Mouse (Mus musculus): Measurements from ENCODE around the gene Atp13a3. TPM values are rescaled to one million over a fixed set of nuclear protein-coding genes. Genes with fewer than 3 reads are reported as not detected.

The Atp13a3 gene
- polyA plus RNA-seq, 1 experiment from 2014 or later: 12.1 TPM

- Histone ChIP-seq H3K36me3 (no peaks in the 10 kb centered on the region), H3K9me3 (replicated peaks) (no peaks in the 10 kb centered on the region), H3K4me3 (replicated peaks) (no peak overlapping the region), H3K27ac (no peak overlapping the region), H3K4me1 (peaks cover 7% of the 10 kb centered on the region), H3K9ac (no peak overlapping the region), H3K27me3 (0 out of 2 replicates have a peak, but pooled peaks cover 3% of the 10 kb centered on the region), H3K4me2 (no peak overlapping the region)
- 93% methylated on average over 7 of the region's 7 CpGs for WGBS
- ATAC-seq (replicated peaks; ENCODE audit: low FRiP score): no peak
Observed at GRCm38 (mm10) chr16:30295106-30295505, 110.7 kb downstream of the Atp13a3 start.

- Histone ChIP-seq H3K4me3 (replicated peaks) (no peak overlapping the region), H3K4me1 (peaks cover 15% of the 10 kb centered on the region), H3K9ac (no peak overlapping the region), H3K27me3 (peaks cover 15% of the 10 kb centered on the region), H3K36me3 (no peaks in the 10 kb centered on the region), H3K4me2 (no peak overlapping the region), H3K9me3 (replicated peaks) (no peaks in the 10 kb centered on the region), H3K27ac (no peak overlapping the region)
- peak; percentile 76 for ATAC-seq (replicated peaks; ENCODE audit: low FRiP score)
- WGBS: 33% methylated on average over 6 of the region's 6 CpGs
Observed at GRCm38 (mm10) chr16:30290436-30290835, 115.3 kb downstream of the Atp13a3 start.

- Histone ChIP-seq H3K9ac (no peak overlapping the region), H3K4me3 (replicated peaks) (no peak overlapping the region), H3K36me3 (no peaks in the 10 kb centered on the region), H3K27me3 (peaks cover 54% of the 10 kb centered on the region), H3K4me2 (no peak overlapping the region), H3K9me3 (replicated peaks) (no peaks in the 10 kb centered on the region), H3K4me1 (peaks cover 42% of the 10 kb centered on the region), H3K27ac (no peak overlapping the region)
- no peak for ATAC-seq (replicated peaks; ENCODE audit: low FRiP score)
- WGBS: 62% methylated on average over 4 of the region's 4 CpGs
Observed at GRCm38 (mm10) chr16:30285701-30286100, 120.1 kb downstream of the Atp13a3 start.

- Histone ChIP-seq H3K9ac (no peak overlapping the region), H3K4me3 (replicated peaks) (peak overlapping the region; percentile 14; the same call in 1 of the 2 replicates), H3K4me1 (peaks cover 35% of the 10 kb centered on the region), H3K27ac (no peak overlapping the region), H3K36me3 (no peaks in the 10 kb centered on the region), H3K9me3 (replicated peaks) (no peaks in the 10 kb centered on the region), H3K4me2 (peak overlapping the region; percentile 69), H3K27me3 (peaks cover 50% of the 10 kb centered on the region)
- ATAC-seq (replicated peaks; ENCODE audit: low FRiP score): peak; percentile 30; the same call in 1 of the 2 replicates
- 2% methylated on average over 15 of the region's 15 CpGs for WGBS
Observed at GRCm38 (mm10) chr16:30283743-30284337, 121.9 kb downstream of the Atp13a3 start.

GRCm38 (mm10) chr16:30282844-30283495 lies 122.8 kb downstream of the Atp13a3 start, which contains the start of gene Lrrc15:
Gene Lrrc15, minus strand, starts transcription at chr16:30283256.
- H3K9ac ChIP-seq: no peak within 1 kb of the TSS
- 0 out of 2 replicates have a peak, but pooled peaks have one; percentile 50 for ATAC-seq (replicated peaks; ENCODE audit: low FRiP score)
- 2% methylated on average over 34 of the region's 34 CpGs for WGBS

GRCm38 (mm10) chr16:30280676-30281297 lies 125.0 kb downstream of the Atp13a3 start:
- 8% methylated on average over 4 of the region's 4 CpGs for WGBS
- no peak overlapping the region for H3K27ac ChIP-seq
- no peaks in the 10 kb centered on the region for H3K9me3 ChIP-seq (replicated peaks)
- no peaks in the 10 kb centered on the region for H3K36me3 ChIP-seq
- H3K4me3 ChIP-seq (replicated peaks): no peak overlapping the region
- no peak for ATAC-seq (replicated peaks; ENCODE audit: low FRiP score)
- peaks cover 35% of the 10 kb centered on the region for H3K4me1 ChIP-seq
- no peak overlapping the region for H3K9ac ChIP-seq
- peaks cover 43% of the 10 kb centered on the region for H3K27me3 ChIP-seq
- H3K4me2 ChIP-seq: no peak overlapping the region

More at GRCm38 (mm10) chr16:30282844-30283495, 122.8 kb downstream of the Atp13a3 start, which contains the start of gene Lrrc15:
- Histone ChIP-seq H3K4me3 (replicated peaks) (peak within 1 kb of the TSS; percentile 39), H3K27ac (no peak within 1 kb of the TSS), H3K4me1 (peaks cover 35% of the 10 kb centered on the region), H3K36me3 (no peaks in the 10 kb centered on the region), H3K27me3 (peaks cover 50% of the 10 kb centered on the region), H3K9me3 (replicated peaks) (no peaks in the 10 kb centered on the region), H3K4me2 (peak within 1 kb of the TSS; percentile 69)

GRCm38 (mm10) chr16:30278406-30278805 lies 127.4 kb downstream of the Atp13a3 start:
- H3K27ac ChIP-seq: no peak overlapping the region
- no peaks in the 10 kb centered on the region for H3K9me3 ChIP-seq (replicated peaks)
- peaks cover 22% of the 10 kb centered on the region for H3K4me1 ChIP-seq
- no peak overlapping the region for H3K4me3 ChIP-seq (replicated peaks)
- H3K36me3 ChIP-seq: no peaks in the 10 kb centered on the region
- no peak overlapping the region for H3K9ac ChIP-seq
- 68% methylated on average over 11 of the region's 11 CpGs for WGBS
- peaks cover 19% of the 10 kb centered on the region for H3K27me3 ChIP-seq
- no peak overlapping the region for H3K4me2 ChIP-seq
- no peak for ATAC-seq (replicated peaks; ENCODE audit: low FRiP score)

- ATAC-seq (replicated peaks; ENCODE audit: low FRiP score): no peak
- Histone ChIP-seq H3K36me3 (no peaks in the 10 kb centered on the region), H3K4me1 (peaks cover 4% of the 10 kb centered on the region), H3K9ac (no peak overlapping the region), H3K27ac (no peak overlapping the region), H3K9me3 (replicated peaks) (no peaks in the 10 kb centered on the region), H3K4me3 (replicated peaks) (no peak overlapping the region), H3K4me2 (no peak overlapping the region), H3K27me3 (no peaks in the 10 kb centered on the region; the same call in 1 of the 2 replicates)
- WGBS: 77% methylated on average over 15 of the region's 15 CpGs
Observed at GRCm38 (mm10) chr16:30275558-30276340, 130.0 kb downstream of the Atp13a3 start.

GRCm38 (mm10) chr16:30273065-30273464 lies 132.7 kb downstream of the Atp13a3 start:
- ATAC-seq (replicated peaks; ENCODE audit: low FRiP score): no peak
- Histone ChIP-seq H3K4me2 (no peak overlapping the region), H3K9me3 (replicated peaks) (no peaks in the 10 kb centered on the region), H3K9ac (no peak overlapping the region), H3K27me3 (0 out of 2 replicates have a peak, but pooled peaks cover 3% of the 10 kb centered on the region), H3K4me1 (no peaks in the 10 kb centered on the region), H3K27ac (no peak overlapping the region), H3K4me3 (replicated peaks) (no peak overlapping the region), H3K36me3 (no peaks in the 10 kb centered on the region)
- 91% methylated on average over 8 of the region's 8 CpGs for WGBS

GRCm38 (mm10) chr16:30271941-30272595 lies 133.7 kb downstream of the Atp13a3 start:
- Histone ChIP-seq H3K4me2 (no peak overlapping the region), H3K9ac (no peak overlapping the region), H3K9me3 (replicated peaks) (no peaks in the 10 kb centered on the region), H3K4me3 (replicated peaks) (no peak overlapping the region), H3K27ac (no peak overlapping the region), H3K4me1 (no peaks in the 10 kb centered on the region), H3K36me3 (no peaks in the 10 kb centered on the region), H3K27me3 (0 out of 2 replicates have a peak, but pooled peaks cover 3% of the 10 kb centered on the region)
- 69% methylated on average over 6 of the region's 6 CpGs for WGBS
- ATAC-seq (replicated peaks; ENCODE audit: low FRiP score): no peak

GRCm38 (mm10) chr16:30271223-30271761 lies 134.5 kb downstream of the Atp13a3 start:
- H3K27ac ChIP-seq: no peak overlapping the region
- H3K4me3 ChIP-seq (replicated peaks): no peak overlapping the region
- no peak overlapping the region for H3K9ac ChIP-seq
- no peaks in the 10 kb centered on the region for H3K9me3 ChIP-seq (replicated peaks)
- H3K27me3 ChIP-seq: 0 out of 2 replicates have a peak, but pooled peaks cover 3% of the 10 kb centered on the region
- no peak for ATAC-seq (replicated peaks; ENCODE audit: low FRiP score)
- 74% methylated on average over 8 of the region's 8 CpGs for WGBS
- H3K4me2 ChIP-seq: no peak overlapping the region
- H3K4me1 ChIP-seq: no peaks in the 10 kb centered on the region
- H3K36me3 ChIP-seq: no peaks in the 10 kb centered on the region
